Mouse (Mus musculus): ENCODE measurements around the gene Zbtb45.

The Zbtb45 gene

DNA sequence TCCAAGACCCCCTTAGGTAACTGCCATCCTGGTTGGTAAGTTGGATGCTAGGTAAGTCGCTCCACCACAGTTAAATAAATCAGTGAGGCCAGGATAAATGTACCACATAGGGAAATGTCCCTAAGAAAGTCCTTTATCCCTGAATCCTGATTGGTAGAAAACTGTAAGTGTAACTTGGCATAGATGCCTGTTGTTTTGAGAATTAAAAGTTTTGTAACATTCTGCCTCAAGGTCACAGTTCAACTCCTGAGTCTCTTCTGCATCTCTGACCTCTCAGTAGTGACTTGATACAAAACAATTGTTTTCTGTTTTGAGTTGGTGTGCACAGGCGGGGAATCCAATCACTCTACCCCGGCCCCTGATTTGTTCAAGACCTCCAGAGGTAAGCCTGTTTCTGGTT lies 11.0 kb downstream of the Zbtb45 start, which contains the start of gene Trim28:
TSS of gene Trim28 (plus strand) at position 264 of the 400 bp plus-strand sequence.
- no peak for DNase-seq (ENCODE audit: low read depth, low spot score)

DNA sequence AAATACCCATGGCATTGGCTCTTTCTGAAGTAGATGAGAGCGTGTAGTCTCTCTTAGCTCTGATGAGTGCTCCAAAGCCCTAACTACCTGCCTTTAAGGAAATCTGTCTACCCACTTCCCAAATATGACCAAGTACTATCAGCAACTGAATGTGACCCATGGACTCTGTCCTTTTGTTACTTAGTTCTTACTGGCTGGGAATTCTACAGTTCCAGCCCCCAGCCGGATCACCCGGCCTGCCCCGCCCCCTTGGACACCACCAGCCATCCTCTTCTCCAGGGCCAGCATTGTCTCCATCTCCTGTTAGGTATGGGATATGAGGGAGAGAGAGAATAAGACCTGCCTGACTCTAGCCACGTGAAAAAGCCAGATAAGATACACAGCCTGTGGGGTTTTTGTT lies 11.8 kb downstream of the Zbtb45 start, which contains the start of gene Slc27a5:
TSS of gene Slc27a5 (minus strand) at position 140 of the 400 bp plus-strand sequence.
- no peak for DNase-seq (ENCODE audit: low read depth, low spot score)

DNA sequence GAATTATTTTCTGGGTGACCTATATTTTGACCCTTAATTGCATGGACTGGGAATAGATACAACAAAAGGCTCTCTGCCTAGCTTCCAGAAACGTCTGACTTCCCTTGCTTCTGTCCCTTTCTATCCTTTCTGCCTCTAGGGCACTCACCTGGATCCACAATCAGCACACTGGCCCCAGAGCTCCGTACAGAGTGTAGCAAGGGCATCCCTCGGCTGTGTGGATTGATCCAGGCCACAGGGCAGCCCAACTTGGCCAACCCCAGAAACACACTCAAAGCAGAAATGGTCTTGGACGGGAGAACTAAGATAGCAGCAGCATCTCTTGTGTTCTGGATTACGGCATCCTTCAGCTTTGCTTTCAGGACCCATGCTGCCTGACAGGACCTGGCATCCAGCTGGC lies 12.6 kb downstream of the Zbtb45 start:
- no peak for DNase-seq (ENCODE audit: low read depth, low spot score)

DNA sequence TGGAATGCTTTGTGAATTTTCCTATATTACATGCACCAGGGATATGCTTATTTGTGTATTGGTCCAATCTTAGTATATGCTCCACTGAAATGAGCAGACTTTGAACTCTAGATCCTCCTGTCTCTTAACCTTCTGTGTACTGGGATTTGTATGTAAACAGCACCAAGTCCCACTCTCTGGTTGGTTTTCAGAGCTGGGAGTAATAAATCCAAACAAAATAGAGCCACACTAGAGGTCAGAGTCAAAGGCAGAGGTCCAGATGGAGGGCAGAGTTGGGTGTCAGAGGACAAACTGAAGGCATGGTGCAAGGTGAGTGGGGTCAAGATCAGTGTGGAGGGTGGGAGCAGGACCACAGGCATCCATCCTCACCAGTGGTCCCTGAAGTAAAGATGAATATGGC lies 14.0 kb downstream of the Zbtb45 start:
- no peak for DNase-seq (ENCODE audit: low read depth, low spot score)

DNA sequence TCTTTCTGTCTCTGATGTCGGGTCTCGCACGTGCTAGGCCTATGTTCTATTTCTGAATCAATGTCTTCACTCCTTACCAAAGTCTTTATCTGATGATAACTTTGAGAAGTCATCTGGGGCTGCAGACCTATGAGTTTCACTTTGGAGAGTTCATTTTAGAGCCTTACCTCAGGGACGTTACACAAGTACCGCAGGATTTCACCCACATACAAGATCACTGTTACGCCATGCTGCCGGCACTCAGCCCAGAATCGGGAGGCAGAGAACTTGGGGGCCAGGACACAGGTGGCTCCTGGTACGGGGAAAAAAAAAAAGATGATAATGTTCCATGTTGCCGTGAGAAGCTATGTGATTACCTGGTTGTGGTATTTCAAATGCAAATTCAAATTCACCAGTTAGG lies 16.7 kb downstream of the Zbtb45 start:
- DNase-seq (ENCODE audit: low read depth, low spot score) = no peak

DNA sequence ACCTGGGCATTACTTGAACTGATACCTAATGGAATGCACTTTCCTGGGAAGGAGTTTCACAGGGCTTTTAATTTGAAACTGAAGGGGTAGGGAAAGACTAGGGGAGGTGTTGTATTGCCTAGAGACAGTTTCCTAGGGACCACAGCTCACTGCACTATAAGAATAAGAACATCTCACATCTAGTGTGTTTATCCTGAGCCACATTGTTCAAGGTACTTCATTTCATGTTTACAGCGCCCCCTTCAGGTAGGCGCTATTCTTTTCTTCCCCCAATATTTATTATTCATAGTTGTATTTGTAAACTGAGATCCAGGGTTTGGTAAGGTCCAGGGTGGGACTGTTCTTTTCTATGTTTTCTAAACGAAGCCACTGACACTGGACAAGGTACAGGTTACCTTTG lies 17.6 kb downstream of the Zbtb45 start:
- DNase-seq (ENCODE audit: low read depth, low spot score) = peak; percentile 82

DNA sequence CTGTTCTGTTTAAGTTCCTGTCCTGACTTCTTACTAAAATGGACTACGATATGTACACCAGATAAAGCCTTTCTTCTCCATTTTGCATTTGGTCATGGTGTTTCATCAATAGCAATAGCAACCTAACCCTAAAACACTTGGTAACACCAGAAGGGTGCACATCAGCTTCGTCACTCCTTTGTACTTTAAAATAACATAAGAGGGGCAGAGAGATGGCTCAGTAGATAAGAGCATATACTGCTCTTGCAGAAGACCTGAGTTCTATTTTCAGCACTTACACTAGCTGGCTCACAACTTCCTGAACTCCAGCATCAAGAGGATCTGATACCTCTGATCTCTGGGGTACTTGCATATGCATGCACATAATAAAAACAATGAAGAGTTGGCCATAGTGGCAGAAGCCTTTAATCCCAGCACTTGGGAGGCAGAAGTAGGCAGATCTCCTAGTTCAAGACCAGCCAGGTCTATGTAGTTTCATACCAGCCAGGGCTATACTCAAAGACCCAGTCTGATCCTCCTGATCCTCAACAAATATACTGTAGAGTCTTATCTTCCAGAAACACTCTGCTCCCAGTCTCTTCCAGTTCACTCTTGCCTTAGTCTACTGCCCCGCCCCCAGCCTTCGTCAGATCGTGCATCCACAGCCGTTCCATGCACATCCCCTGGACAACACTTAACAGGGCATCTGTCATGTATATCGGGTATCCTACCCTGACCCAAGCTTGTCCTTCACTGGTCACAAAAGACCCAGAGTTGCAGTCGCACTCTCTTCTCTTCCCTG lies 22.2 kb downstream of the Zbtb45 start:
- DNase-seq (ENCODE audit: low read depth, low spot score) = no peak

DNA sequence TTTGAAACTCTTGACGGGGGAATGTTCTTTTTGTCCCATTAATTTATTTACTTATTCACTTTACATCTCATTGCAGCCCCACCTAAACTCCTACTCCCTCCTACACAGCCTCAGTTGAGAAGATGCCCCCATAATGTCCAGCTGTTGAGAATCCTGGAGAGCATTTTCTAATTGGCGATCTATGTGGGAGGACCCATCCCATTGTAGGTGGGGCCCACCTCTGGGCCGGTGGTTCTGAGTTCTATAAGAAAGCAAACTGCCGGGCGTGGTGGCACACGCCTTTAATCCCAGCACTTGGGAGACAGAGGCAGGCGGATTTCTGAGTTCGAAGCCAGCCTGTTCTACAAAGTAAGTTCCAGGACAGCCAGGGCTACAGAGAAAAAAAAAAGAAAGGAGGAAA lies 22.9 kb downstream of the Zbtb45 start:
- no peak for DNase-seq (ENCODE audit: low read depth, low spot score)

DNA sequence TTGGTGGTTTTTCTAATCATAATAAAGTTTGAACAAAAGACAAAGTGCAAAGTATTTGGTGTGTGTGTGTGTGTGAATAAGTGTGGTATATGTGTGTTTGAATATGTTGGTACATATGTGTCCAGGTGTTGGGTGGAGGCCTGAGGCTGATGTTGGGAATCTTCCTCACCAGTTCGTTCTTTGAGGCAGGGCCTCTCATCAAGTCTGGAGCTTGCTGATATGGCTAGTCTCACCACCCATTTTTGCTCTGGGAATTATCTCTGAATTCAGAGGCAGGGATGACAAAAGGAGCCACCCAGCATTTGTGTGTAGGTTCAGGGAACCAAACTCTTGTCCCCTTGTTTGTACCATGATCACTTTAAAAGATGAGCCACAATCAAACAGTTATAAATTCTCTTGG lies 24.1 kb downstream of the Zbtb45 start:
- no peak for DNase-seq (ENCODE audit: low read depth, low spot score)

DNA sequence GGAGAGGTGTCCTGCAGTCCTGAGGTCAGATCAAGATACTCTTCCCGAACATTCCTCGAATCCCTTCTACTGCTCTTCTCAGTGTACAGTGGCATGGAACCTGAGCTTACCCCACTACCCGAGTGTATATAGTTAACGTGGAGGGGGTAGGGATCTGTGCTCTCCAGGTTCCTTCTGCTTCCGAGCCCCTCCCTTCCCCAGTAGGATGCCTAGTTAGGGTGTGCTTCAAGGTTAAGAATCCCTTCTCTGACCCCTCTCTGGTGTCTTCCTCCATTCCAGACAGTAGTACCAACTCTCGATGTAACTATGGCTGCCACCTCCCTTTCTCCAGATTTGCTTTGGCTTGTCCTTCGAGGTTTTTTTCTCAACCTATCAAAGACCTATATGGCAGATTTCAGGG lies 29.5 kb downstream of the Zbtb45 start:
- no peak for DNase-seq (ENCODE audit: low read depth, low spot score)

DNA sequence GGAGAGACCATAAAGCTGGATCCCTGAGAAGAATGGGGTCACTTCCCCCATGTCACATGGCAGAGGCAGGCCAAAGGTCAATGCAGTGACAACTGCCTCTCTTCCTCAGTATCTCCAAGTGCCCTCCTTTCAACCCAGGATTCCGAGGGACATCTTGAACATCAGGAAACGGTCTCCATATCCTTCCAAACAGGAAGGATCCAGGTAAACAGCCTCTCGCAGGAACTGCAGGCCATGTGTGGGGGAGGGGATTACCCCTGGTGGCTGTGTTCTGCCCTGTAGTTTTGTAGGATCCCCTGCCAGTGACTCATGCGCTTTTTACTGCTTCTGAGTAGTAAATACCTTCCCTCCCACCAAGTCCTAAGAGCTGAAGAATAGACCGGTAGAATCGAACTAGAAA lies 30.1 kb downstream of the Zbtb45 start:
- DNase-seq (ENCODE audit: low read depth, low spot score) = peak; percentile 47

DNA sequence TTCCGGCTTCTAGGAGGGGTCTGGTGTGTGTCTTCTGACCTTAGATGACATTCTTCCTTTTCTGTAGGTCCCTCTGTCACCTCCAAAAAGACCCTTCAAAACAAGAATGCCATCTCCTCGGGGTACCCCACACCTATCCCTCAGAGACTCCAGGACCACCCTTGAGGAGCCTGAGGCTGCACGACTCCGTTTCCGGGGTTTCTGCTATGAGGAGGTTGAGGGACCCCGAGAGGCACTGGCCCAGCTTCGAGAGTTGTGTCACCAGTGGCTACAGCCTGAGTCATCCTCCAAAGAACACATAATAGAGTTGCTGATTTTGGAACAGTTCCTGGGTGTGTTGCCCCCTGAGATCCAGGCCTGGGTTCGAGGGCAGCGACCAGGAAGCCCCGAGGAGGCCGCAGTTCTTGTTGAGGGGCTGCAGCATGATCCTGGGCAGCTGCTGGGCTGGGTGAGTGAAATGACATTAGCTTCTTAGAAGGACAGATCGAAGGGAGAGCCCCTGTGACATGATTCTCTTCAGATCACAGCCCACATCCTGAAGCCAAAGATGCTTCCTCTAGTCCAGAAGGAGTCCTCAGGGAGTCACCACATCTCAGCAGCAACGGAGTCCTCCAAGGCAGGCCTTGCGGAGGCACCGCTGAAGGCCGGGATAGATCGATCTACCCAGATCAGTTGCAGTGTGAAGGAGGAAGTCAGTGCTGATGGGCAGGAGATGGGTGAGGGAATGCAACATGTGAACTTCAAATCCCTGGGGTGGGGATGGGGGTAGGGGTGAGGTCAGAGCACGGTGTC lies 30.7 kb downstream of the Zbtb45 start:
- peak; percentile 44 for DNase-seq (ENCODE audit: low read depth, low spot score)

DNA sequence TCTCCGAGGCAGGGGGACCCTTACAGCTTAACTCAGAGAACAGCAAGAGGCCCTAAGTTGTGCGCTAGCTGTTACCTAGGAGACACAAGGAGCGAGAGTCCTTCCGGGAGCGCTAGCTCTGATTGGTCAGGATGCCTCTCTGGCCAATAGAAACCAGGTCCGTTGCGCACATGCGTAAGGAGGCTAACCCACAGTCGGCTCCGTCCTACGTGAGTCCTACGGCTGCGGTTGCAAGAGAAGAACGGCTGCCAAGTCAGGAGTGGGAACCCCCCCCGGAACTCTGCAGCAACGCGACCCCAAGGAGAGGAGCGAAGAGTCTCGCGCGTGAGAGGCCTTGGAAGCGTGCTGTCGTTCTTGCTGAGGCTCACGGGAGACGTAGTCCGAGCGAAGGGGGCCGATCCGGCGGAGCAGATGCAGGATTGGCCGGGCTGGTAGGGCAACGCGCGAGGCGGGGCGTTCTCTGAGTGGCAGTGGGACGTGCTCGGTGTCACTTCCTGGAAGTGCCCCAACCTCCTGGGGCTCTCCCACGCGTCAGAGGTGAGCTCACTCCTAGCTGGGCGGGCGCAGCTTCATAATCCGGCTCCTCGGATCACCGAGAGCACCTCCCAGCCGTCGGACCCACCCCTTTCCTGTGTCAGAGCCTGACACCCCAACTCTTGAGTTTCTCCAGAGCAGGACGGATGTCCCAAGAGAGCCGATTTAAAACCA lies 32.0 kb downstream of the Zbtb45 start, which contains the start of gene Zfp446:
TSS of gene Zfp446 (plus strand) at position 167 of the 708 bp plus-strand sequence.
- DNase-seq (ENCODE audit: low read depth, low spot score) = peak; percentile 99

DNA sequence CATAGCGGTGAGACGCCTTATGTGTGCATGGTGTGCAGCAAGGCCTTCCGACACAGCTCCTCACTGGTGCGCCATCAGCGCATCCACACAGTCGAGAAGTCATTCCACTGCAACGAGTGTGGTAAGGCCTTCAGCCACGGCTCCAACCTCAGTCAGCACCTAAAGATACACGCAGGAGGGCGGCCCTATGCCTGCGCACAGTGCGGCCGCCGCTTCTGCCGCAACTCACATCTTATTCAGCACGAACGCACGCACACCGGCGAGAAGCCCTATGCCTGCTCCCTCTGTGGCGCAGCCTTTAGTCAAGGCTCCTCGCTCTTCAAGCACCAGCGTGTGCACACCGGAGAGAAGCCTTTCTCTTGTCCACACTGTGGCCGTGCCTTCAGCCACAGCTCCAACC lies 38.9 kb downstream of the Zbtb45 start:
- DNase-seq (ENCODE audit: low read depth, low spot score) = no peak

DNA sequence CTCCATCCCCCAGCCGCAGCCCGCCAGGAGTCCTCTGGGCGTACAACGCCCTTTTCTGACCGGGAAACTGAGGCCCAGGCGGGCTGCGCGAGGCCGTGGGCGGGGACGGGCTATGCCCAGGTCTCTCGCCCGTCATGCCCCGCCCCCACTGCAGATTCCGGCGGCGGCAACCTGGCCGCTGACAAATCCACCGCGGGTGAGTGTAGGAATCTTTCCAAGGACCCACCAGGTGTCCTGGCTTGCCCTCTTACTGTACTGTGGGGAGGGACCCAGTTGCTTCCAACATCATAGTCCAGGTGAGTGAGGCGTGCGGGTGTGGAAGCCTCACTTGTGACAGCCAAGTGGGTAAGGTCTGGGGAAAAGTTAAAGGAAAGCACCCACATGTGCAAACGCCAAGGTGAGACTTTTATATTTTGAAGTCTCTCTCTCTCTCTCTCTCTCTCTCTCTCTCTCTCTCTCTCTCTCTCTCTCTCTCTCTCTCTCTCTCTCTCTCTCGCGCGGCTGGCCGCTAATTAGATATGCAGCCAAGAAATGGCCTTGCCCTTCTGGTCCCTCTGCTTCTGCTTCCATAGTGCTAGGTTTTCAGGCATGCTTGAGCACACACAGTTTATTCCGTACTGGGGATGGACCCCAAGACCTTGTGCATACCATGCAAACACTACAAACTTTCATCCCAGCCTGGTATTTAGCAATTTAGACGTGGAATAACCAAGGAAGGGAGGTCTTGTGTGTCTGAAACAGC lies 43.6 kb downstream of the Zbtb45 start:
- peak; percentile 73 for DNase-seq (ENCODE audit: low read depth, low spot score)

DNA sequence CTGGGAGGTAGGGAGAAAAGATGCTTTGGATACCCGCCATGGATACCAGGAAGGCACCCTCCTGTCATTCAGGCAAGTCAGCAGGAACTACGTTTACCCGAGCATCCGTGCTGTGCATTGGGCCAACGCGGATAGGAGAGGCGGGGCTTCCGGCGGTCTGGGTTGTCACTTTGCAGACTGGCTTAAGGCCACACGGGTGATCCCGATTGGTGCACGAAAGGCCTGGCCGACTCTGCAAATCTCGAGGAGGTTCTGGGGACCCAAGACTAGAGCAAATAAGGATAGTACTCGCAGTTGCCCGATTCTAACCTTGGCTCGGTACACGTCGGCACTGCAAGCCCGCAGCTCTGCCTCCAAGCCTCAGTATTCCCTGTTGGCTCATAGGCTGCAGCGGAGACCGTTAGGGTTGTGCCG lies 44.1 kb downstream of the Zbtb45 start, which contains the start of gene Zfp324:
TSS of gene Zfp324 (plus strand) at position 161 of the 414 bp plus-strand sequence.
- peak; percentile 92 for DNase-seq (ENCODE audit: low read depth, low spot score)

DNA sequence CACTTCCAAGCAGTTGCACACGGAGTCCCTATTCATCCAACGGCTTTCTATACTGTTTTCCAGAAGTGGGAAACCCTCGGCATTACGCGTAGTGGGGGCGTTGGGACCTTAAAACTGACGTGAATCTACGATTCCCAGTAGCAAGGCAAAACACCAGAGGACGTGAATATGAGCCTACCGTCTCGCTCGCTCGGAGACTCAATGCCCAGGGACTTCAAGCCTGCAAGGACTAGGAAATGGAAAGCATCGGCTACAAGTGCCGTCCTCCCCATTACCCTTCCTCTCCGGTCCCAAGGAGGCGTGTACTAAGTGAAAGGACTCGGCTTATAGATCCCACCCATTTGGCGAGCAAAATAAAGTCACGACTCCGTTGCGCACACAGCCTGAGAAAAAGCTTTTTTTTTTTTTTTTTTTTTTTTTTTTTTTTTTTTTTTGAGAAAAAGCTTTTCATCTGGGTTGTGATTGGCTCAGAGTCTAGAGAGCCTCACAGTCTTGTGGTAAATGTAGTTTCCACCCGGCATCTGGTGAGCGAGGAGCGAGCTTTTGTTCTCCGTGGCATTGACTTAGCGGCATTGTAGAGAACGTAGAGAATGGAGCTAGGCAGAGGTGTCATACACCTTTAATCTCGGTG lies 48.2 kb downstream of the Zbtb45 start:
- DNase-seq (ENCODE audit: low read depth, low spot score) = peak; percentile 87

DNA sequence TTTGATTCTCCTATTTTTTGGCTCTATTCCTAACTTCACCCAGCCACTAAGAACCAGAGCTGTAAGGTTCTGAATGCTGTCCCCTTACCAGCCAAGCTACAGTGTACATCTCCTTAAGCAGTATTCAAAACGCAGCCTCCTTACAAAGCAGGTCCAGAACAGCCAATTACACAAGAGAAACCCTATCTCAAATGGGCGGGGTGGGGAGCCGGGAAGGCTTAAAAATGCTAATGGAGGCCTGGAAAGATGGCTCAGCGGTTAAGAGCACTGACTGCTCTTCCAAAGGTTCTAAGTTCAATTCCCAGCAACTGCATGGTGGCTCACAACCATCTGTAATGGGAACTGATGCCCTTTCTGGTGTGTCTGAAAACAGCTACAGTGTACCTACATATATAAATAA lies 50.1 kb downstream of the Zbtb45 start:
- DNase-seq (ENCODE audit: low read depth, low spot score) = no peak

DNA sequence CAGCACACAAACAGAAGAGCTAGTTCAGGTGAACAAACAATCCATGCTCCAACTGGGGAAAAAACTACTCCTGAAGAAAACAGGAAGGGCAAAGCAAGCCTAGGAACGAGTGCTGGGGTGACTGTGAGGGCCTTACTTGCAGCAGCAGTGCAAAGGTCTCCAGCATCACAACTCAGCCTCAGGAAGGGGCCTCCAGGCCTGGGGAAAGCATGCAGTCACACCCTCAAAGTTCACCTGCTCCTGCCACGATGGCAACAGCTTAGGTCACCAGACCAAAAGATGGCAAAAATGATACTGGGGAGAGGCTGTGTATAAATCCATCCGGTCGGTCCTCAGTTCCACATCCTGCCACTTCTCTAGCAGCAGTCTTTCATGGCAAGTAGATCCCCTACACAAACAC lies 50.9 kb downstream of the Zbtb45 start:
- DNase-seq (ENCODE audit: low read depth, low spot score) = no peak

DNA sequence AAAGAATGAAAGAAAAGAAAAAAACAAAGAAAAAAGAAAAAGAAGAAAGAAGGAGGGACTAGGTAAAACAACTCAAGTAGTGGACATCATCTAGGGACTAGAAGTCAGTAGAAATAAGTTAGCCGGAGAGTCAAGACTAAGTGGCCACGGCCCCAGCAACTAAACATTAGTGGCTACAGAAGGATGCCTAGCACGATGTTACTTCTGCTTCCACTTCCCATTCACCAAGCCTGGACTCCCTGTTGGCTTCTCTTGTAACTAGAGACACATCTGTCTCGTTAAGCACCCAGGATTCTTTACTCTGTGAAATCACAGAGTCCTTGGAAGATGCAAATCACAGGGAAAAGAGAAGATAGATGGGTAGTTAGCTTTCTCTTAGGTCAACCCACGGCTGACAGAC lies 52.3 kb downstream of the Zbtb45 start:
- DNase-seq (ENCODE audit: low read depth, low spot score) = no peak

DNA sequence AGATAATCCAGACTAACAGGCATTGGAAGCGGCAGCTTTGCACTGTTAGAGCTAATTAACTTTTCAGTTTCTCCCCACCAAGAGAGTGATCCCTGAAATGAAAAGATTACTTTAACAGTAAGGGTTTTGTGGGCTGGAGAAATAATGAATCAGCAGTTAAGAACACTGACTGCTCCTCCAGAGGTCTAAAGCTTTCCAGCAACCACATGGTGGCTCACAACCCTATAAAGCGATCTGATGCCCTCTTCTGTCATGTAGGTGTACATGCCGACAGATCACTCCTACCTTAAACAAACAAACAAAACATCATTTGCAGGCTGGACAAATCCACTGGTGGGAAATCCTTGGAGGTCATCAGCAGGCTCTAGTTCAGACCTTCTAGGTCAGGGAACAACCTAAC lies 54.9 kb downstream of the Zbtb45 start:
- peak; percentile 27 for DNase-seq (ENCODE audit: low read depth, low spot score)
